Mouse (Mus musculus) gastrocnemius, adult 2 months (tissue): ENCODE data around the gene Vipr1. TPM values are rescaled to one million over a fixed set of nuclear protein-coding genes. Genes with fewer than 3 reads are reported as not detected.
A peak's percentile ranks its signal among the peaks of the same experiment; 100 is the strongest.

Experiments
- DNase-seq: peaks from one replicate; pipeline ENCODE4 v3.0.0; 2022
- H3K27ac ChIP-seq: fragments of 200-600 bp; 2 replicates; pipeline ENCODE4 v1.8.1; 2022; ENCODE audit warnings: mild to moderate bottlenecking
- H3K4me3 ChIP-seq: fragments of 200-600 bp; 2 replicates; pipeline ENCODE4 v1.8.1; 2022; ENCODE audit warnings: mild to moderate bottlenecking, moderate library complexity
- CTCF ChIP-seq: fragments of 200-600 bp; IDR thresholded peaks from 2 replicates; pipeline ENCODE4 v1.8.1; 2022; ENCODE audit warnings: antibody characterized with exemption, mild to moderate bottlenecking, moderate library complexity
- intact Hi-C: fragments of 180-260 bp; cut with DNase I; formaldehyde crosslinking; loops from one replicate; pipeline ENCODE4 v1.15.1; 2025
- total RNA-seq, 2 experiments: library from RNA; stranded (reverse); gene quantifications; 2 replicates each; pipeline ENCODE4 v1.2.3; 2021

Gene Vipr1
- total RNA-seq, 2 experiments from 2014 or later: 1.5 to 2.1 TPM

- no peak for DNase-seq
- intact Hi-C loops: loop anchor here (10.0 kb wide), 1 partner anchor 225 kb away; no protein-coding TSS in a partner anchor
- no peak overlapping the region for H3K4me3 ChIP-seq
- no peak overlapping the region for H3K27ac ChIP-seq
- TF ChIP-seq CTCF: no peak
Observed at GRCm38 (mm10) chr9:121609381-121609780, 33.1 kb upstream of the Vipr1 start.

GRCm38 (mm10) chr9:121613192-121613591 lies 29.3 kb upstream of the Vipr1 start:
- no peak overlapping the region for H3K4me3 ChIP-seq
- intact Hi-C loops: no loop called here
- TF ChIP-seq CTCF: no peak
- no peak overlapping the region for H3K27ac ChIP-seq
- DNase-seq: no peak

- no peak for TF ChIP-seq CTCF
- intact Hi-C loops: no loop called here
- DNase-seq: no peak
- H3K27ac ChIP-seq: no peak overlapping the region
- no peak overlapping the region for H3K4me3 ChIP-seq
Observed at GRCm38 (mm10) chr9:121614241-121614757, 28.2 kb upstream of the Vipr1 start.

- Histone ChIP-seq H3K4me3 (no peak overlapping the region), H3K27ac (no peak overlapping the region)
- TF ChIP-seq CTCF: peak; percentile 48
- intact Hi-C loops: no loop called here
- DNase-seq: no peak
Observed at GRCm38 (mm10) chr9:121616471-121616870, 26.0 kb upstream of the Vipr1 start.

- intact Hi-C loops: no loop called here
- H3K27ac ChIP-seq: no peak overlapping the region
- H3K4me3 ChIP-seq: no peak overlapping the region
- no peak for DNase-seq
- no peak for TF ChIP-seq CTCF
Observed at GRCm38 (mm10) chr9:121619441-121619840, 23.1 kb upstream of the Vipr1 start.

- intact Hi-C loops: no loop called here
- no peak for TF ChIP-seq CTCF
- Histone ChIP-seq H3K27ac (no peak overlapping the region), H3K4me3 (no peak overlapping the region)
- no peak for DNase-seq
Observed at GRCm38 (mm10) chr9:121623235-121623634, 19.3 kb upstream of the Vipr1 start.

- H3K27ac ChIP-seq: no peak overlapping the region
- intact Hi-C loops: no loop called here
- no peak for TF ChIP-seq CTCF
- DNase-seq: no peak
- H3K4me3 ChIP-seq: no peak overlapping the region
Observed at GRCm38 (mm10) chr9:121624920-121625319, 17.6 kb upstream of the Vipr1 start.

GRCm38 (mm10) chr9:121630627-121631026 lies 11.9 kb upstream of the Vipr1 start:
- DNase-seq: no peak
- intact Hi-C loops: no loop called here

GRCm38 (mm10) chr9:121631946-121632345 lies 10.6 kb upstream of the Vipr1 start:
- peak overlapping the region; percentile 43; the same call in 1 of the 2 replicates for H3K27ac ChIP-seq
- intact Hi-C loops: no loop called here
- DNase-seq: no peak
- no peak overlapping the region for H3K4me3 ChIP-seq
- no peak for TF ChIP-seq CTCF

More at GRCm38 (mm10) chr9:121630627-121631026, 11.9 kb upstream of the Vipr1 start:
- no peak overlapping the region for H3K27ac ChIP-seq
- TF ChIP-seq CTCF: no peak
- no peak overlapping the region for H3K4me3 ChIP-seq

GRCm38 (mm10) chr9:121632891-121633290 lies 9.6 kb upstream of the Vipr1 start:
- no peak for DNase-seq
- Histone ChIP-seq H3K4me3 (no peak overlapping the region), H3K27ac (peak overlapping the region; percentile 43; the same call in 1 of the 2 replicates)
- no peak for TF ChIP-seq CTCF
- intact Hi-C loops: no loop called here

GRCm38 (mm10) chr9:121633306-121633705 lies 9.2 kb upstream of the Vipr1 start:
- Histone ChIP-seq H3K27ac (peak overlapping the region; percentile 43; the same call in 1 of the 2 replicates), H3K4me3 (no peak overlapping the region)
- no peak for TF ChIP-seq CTCF
- intact Hi-C loops: no loop called here
- no peak for DNase-seq

- no peak overlapping the region for H3K27ac ChIP-seq
- intact Hi-C loops: no loop called here
- no peak for DNase-seq
- H3K4me3 ChIP-seq: no peak overlapping the region
- no peak for TF ChIP-seq CTCF
Observed at GRCm38 (mm10) chr9:121635835-121636576, 6.5 kb upstream of the Vipr1 start.

- no peak for TF ChIP-seq CTCF
- Histone ChIP-seq H3K27ac (no peak overlapping the region), H3K4me3 (no peak overlapping the region)
- intact Hi-C loops: no loop called here
- no peak for DNase-seq
Observed at GRCm38 (mm10) chr9:121639790-121640189, 2.7 kb upstream of the Vipr1 start.
